Mouse (Mus musculus) brain, adult 2 months (tissue): ENCODE results near the gene Crb1.
"Not testable (repeated sequence)": the region's sequence is repeated elsewhere in the genome, so short reads cannot be mapped to it uniquely, and the experiment has no call there.

ENCODE experiments used
- DNase-seq: peaks from one replicate; pipeline ENCODE4 v3.0.0; 2011; ENCODE audit warnings: low read depth, low spot score

Gene Crb1

DNA sequence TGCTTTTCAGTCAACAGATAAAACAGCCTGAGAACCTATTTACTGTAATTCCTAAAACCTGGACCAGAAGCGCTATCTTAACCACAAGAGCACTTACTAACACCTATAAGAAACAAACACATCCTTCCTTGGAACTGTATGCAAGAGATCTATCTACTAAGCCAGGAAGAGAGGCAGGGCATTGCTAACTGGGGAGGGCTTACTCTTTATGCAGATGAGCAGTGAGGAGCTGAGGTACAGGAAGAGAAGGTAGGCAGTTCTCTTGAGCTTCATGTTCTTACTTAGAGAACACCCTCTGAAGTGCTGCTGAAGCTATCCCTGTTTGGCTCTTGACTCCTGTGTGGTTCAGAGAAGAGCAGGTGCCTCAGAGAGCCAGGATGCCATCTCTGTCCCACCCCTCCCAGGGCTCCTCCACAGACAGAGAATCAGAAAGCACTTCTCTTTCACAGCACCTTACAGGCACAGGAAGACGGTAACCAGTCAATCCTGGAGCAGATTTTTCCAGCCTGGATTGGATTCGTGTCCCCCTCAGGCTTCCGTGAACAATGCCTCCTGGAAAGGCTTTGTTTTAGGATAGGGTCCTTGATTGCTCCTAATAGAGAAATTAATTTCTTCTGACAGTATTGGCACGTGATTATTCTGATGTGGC is at the start of gene Crb1:
Gene Crb1 (minus strand): TSS at position 463 of the 649 bp plus-strand sequence.
- DNase-seq, result peak; percentile 15

DNA sequence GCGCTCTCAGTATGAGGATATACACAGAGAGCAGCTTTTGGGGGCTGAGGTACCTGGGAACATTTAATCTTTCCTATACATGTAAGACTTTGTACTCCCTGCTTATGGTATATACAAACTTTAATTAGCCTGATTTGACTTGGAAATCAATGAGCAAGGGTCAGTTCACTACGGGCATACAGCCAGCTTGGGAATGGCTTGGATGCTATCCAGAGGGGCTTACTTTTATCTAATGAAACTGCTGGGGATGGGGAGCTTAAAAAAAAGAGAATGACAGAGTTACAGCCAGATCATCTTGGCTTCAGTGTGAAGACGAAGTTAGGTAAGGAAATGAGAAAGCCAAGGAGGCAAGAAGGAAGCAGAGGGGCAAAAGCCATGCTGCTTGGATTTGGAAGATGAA is 48.1 kb upstream of the Crb1 start:
- DNase-seq, result no peak

DNA sequence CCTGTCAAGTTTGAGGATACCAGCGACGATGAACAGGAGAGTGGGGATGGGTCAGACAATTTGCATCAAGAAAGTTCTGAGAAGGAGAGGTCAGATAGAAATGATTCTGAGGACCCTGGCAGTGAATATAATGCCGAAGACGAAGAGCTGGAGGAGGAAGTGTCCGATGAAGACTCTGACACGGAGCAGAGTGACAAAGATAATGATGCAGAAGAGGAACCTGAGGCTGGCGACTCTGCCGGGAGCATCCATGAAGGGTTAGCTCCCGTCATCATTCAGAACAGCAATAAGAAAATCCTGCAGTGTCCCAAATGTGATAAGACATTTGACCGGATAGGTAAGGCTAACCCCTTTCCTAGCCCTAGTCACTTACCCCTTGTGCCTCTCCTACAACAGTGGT is 47.0 kb upstream of the Crb1 start:
- DNase-seq, result no peak

DNA sequence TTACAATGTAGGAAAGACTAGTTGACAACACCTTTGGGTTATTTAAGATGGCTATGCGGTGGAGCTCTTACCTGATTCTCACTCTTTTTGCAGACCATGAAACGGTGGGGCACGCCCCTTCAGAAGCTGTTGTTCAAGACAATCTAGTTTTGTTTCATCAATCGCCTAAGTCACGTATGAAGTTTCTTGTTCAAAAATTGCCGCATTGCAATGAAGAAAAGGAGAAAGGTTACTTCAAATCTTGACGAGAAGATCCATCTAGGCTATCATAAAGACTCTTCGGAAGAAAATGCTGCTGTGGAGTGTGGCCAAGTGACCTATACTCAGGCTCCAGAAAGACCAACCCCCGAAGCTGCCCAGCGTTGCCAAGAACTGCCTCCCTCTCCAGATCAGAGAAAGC is 46.0 kb upstream of the Crb1 start:
- DNase-seq, result peak; percentile 13

DNA sequence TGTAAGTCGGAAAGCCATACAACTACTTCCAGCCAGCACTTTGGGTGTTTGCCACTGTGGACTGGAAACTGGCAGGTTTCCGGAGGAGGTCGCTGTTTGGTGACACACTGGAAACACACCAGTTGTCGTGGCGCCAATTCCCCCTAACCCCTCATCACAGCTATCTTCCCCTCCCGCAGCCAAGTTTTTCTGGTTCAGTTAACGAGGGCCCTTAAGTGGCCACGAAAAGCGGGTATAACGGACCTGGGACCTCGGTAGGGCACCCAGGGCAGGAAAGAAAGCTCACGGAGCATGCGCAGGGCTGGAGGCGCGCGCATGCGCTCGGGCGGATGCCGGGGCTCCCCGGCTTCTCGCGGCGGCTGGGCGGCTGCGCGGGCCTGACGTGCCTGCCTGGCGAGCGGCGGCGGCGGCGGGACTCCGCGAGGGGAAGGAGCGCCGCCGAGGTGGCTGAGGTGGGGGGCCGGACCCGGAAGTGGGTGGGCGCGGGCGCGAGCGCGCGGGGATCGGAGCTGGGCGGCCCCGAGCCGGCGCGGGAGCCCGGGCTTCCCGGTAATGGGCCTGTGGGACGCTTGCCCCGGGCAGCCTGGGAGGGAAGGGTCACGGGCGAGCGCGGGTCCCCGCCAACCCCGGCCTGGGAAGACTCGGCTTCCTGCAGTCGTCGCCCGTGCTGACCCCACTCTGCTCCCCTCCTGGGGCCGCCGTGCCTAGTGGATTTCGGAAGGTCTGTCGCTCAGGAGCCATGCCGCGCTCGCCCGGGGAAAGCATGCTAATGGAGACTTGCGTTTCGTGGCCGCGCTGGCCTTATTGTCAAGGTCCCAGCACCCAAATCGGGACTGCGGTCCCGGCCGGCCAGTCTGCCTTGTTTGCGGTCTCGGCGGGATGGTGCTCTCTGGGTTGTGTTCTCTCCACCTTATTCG is 45.2 kb upstream of the Crb1 start, which contains the start of gene Zbtb41:
Gene Zbtb41 (plus strand): TSS at position 414 of the 917 bp plus-strand sequence.
- peak; percentile 91 for DNase-seq

DNA sequence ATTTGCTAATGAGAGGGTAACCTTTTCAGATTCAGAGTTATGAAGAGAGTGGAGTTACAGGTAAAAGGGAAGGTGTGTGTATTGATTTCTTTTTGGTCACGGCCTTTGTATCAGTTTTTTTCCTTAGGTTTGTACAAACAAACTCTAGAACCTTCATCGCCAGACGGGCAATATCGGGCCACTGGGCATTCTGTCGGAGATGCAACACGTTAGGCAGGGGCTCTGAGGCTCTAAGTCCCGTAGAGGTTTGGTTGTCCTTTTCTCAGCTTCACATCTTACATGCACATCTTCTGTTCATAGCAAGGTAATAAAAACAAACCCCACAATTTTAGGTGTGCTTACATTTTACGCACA is 44.6 kb upstream of the Crb1 start:
- DNase-seq, result no peak

DNA sequence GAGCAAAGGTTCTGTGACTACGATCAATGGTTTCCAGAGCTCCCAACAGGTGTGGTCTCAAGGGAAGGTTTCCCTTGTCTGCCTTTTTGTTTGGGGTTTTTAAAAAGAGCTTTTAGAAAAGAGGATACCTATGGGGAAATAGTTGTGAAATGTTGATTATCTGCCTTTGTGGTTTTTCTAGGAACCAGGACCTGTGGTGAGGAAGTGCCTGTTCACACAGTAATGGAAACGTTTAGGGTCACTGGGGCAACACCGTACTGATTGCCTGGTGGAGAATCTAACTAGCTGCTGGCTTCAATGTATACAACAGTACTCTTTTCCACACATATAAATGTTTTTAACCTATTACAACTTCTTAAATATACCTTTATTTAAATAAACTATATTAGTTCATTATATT is 36.6 kb upstream of the Crb1 start:
- no peak for DNase-seq

DNA sequence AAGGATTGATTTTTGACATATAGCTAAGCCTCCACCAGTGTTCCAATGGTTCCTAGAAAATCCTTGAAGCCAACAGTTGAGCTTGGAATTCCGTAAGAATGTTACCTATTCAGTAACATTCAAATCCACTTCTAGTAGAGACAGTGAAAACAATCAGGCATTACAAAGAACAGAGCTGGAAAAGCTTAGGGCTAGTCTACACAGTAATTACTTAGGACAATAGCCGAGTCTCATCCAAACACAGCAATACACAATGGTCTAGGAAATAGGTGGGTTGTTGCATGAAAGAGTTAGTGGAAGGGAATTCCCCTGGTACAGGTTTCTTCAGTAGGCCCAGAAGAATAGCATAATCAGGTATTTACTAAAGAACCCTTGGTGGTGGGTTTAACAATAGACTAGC is 35.5 kb upstream of the Crb1 start:
- not testable (repeated sequence) for DNase-seq

DNA sequence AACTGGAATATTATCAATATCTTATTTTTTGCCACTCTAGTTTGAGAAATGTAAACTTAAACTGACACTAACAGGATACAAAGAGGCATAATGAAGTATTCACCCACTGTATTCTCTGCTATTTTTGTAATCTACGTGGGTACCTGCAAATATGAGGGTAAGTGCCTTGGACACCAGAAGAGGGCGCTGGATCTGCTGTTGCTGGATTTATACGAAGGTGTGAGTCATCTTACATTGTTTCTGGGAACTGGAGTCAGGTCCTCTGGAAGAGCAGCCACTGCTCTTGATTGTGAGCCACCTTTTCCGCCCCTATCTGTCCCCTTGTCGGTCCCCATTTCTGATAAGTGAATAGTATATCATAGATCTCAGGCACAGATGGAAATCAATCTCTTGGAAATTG is 30.8 kb upstream of the Crb1 start:
- peak; percentile 19 for DNase-seq

DNA sequence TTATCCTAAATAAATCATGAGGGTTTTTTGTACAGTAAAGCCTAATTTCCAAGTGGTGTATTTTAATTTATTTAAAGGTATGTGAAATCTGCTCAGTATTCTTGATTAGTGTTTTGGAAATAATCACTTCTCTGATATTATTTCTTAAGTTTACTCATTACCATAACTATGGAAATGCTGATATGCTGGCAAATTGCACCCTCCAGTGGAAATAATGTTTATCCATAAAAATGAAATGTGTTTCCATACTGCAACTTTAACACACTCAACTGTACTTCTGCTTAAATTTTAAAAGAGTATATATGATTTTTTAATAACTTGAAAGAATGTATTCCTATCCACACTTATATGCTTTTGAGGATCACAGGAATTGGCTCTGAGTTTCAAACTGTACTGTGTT is 28.9 kb upstream of the Crb1 start:
- DNase-seq, result no peak

DNA sequence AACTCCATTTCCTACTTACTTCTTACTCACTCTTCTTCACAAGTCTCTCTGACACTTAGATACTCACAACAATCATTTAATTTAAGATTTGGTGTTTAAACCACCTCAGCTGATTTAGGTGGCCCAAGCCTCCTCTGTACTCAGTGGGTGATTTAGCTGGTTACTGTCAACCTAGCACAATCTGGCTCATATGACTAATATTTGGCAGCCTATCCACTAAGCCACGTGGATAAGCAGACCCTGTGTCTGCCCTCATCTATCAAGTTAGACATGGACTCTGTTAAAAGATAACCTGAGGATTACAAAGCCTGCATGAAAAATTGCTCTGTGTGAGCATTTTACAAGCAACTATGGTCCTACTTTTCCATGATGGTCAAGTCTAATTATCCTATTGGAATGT is 19.7 kb upstream of the Crb1 start:
- DNase-seq, result no peak

DNA sequence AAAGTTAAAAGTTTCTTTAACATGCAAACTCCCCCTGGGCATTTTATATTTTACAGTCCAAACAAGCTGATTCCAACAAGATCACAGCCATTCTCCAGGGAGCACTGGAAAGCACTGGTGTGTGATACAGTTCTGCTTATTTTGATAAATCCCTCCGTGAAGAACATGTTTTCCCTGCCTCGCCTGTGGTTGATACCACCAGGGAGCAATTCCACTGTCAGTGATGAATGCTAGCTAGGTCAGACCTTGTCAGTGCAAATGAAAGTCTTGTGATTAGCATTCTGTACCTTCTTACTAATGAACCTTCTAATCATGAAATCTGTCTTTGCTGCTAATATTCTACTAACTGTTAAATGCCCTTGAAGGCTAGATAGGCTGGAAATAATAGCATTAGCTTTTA is 14.8 kb upstream of the Crb1 start:
- DNase-seq, result no peak

DNA sequence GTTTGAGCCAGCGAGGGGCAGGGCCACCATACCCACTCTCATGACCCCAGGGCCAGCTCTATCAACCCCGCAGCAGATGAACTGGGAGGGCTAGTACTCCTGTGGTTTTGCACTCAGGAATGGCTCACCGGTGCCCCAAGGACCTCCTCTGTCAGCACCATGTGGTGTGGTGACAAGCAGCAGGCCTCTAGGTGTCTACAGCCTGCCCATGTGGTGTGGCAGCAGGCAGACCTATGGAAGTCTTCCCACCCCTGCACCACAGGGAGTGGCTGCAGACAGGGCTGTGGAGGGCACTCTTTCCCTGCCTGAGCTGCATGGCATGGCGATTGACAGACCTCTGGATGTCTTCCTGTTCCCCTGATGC is 2.7 kb upstream of the Crb1 start:
- DNase-seq, result no peak

DNA sequence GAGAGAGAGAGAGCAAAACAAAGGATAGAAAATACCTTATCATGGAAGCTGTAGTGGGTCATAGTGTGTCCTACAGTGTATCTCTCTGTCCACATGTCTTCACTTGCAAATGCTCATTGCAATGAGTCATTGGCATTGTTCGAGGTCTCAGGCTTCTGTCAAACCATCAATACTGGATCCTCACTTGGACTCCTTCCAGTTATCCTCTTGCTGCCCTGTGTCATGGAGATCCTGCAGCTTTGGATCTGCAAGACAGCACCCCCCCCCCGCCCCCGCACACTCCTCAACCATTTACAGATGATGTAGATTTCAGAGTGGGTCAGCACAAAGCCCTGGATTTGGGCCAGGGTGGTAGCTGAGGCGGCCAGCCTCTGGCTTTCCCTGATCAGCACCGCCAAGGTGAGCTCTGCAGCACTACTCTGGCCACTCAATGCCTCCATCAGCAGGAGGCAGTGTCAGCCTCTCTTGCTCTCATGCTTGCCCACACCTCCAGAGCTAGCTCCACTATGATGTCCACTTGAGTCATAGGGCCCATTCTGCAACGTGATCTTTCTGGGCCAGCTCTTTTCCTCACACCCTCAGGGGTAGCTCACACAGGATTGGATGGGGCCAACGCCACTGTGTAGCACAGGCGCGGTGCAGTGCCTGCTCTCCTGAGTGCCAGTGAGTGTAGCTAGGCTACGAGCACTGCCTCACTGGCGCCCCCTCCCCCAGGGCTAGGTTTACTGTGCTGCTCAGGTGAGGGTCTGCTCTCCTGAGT is 2.1 kb upstream of the Crb1 start:
- no peak for DNase-seq

DNA sequence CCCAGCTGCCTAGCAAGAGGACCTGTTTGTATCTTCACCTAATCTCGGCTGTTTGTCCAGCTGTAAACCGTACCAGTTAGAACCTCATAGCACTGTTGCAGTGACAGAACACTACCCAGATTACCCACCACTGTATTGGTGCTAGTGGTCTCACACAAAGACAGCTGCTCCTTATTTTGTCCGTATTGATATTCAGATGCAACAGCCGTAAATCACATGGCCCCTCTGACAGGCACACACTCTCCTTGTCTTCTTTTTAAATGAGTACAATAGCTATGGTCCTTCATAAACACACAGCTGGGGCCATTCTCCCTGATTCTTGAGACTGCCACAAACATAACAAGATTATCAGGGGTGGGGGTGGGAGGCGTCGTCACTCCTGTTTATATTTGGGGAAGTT is 1.0 kb downstream of the Crb1 start:
- DNase-seq, result no peak

DNA sequence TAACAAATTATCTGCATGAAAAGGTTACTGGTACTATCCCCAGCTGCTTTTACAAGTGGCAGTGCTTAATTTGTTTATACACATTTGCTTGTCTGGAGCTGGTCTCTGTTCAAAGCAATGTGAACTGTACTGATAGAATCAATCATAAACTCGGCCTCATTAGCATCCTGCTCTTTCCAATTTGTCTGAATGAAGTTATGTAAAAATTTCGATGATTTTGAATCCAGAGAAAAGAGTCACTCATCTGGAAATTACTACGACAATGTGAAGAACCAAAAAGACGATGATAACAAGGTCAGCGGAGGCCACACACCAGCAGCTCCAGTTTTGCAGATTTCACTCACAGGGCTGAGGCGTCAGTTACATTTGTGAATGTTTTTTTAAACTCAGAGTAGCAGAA is 5.6 kb downstream of the Crb1 start:
- no peak for DNase-seq

DNA sequence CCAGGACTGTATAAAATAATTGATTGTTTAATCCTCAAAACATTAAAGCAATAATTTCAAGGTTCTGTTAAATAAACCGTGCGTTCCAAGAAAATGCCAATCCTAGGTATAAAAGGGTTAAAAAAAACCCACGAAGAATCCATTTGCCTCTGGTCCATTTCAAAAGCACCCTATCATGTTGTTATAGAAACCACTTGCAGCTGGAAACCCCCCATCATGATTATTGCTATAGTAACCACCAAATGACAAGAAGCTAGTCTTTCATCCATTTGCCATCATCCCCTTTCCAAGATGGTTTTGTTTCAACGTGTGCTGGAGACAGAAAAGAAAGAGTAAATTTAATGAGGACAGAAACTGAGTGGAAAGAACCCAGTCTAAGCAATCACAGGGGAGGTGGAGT is 28.3 kb downstream of the Crb1 start:
- DNase-seq, result no peak

DNA sequence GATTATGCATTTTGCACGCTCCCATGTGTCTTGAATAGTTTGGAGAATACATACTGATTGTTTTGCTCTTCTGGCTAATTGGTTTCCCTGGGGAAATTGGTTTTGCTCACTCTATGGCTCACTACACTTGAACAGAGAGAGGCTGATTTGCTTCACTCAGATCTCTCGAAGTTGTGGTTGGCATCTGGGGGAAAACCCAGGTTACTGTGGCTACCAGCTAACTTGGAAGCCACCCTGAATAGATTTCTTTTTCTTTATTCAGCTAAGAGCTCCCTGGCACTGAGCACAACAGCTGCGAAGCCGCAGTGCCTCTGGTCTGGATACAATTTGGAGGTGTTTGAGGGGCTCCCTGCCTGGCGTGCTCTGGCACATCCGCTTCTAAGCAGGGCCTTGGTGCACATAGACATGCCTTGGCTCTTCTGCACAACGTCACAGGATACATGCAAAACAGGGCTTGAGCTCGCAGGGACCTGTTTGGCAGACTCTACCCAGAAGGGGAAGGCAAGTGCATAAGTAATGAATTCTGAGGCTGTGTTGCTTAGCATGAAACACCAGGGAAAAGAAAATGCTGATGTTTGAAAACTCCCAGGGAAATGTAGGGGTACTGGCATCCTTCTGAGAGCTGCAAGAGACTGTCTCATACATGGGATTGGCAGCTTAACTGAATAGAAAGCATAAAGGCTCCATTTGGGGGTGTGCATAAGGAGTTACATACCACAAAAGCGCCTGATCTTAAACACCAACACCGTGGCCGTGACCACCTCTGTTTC is 30.1 kb downstream of the Crb1 start:
- peak; percentile 16 for DNase-seq

DNA sequence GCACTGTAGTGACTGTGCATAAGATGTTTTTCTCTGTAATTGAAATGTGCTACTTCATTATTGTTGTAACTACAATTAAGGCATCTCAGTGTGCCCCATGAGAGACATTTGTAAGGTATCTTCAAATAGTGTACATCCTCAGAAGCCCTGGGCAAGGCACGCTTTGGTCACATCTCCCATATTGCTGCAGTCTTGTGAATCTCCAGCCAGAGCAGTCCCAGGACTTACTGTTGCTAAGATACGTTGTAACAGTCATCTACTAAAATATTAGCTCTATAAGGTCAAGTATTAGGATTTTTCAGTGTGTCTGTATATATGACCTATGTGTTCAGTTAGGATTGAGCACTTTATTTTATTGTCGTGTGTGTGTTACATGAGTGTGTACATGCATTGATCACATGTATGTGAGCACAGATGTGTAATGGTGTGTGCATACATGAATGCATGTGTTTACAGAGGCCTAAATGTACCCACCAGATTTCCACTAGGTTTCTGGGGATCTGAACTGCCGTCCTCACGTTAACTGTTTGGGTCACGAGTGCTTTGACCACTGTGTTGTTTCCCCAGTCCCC is 30.8 kb downstream of the Crb1 start:
- no peak for DNase-seq

DNA sequence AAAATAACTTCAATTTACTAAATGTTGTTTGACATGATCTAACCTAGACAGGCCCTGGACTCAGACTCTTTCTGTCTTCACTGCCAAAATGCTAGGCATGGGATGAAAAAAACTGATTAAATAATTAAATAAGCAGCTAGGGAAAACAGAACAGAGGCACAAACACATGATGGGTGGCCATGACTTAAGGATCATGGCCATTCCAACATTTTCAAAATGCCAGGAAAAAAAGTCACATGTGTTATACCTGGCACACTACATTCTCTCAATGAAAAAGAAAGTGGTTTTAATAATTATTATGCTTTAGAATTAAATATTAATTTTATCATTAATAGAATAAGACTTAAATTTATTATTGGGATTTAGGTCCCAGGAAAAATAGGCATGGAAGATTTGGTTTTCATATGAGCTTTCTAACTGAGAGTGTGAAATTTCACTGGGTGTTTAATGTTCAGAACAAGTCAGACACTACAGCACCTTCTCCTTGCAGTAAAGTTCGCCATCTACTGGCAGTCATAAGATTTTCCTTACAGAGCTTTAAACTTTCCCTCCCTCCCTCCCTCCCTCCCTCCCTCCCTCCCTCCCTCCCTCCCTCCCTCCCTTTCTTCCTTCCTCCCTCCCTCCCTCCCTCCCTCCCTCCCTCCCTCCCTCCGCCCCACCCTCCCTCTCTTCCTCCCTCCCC is 36.6 kb downstream of the Crb1 start:
- DNase-seq, result peak; percentile 73

DNA sequence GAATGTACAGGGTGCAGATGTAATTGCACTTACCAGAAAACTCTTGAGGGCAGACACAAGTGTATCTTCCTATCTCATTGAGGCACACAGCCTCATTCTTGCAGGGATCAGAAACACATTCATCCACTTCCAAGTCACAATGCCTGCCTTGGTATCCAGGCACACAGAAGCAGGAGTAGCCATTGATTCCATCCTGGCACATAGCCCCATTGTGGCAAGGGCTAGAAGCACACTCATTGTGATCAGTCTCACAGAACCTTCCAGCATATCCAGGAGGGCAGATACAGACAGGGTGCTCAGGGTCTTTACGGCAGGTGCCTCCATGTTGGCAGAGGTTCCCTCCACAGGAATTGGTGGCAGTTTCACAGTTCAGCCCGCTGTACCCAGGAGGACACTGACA is 39.9 kb downstream of the Crb1 start:
- DNase-seq, result no peak
